Mouse (Mus musculus): ENCODE data around the gene Mgat1. TPM values are rescaled to one million over a fixed set of nuclear protein-coding genes. Genes with fewer than 3 reads are reported as not detected.
"Not testable (repeated sequence)": the region's sequence is repeated elsewhere in the genome, so short reads cannot be mapped to it uniquely, and the experiment has no call there.

Gene Mgat1
- polyA plus RNA-seq, 1 experiment: 44.5 TPM

DNA sequence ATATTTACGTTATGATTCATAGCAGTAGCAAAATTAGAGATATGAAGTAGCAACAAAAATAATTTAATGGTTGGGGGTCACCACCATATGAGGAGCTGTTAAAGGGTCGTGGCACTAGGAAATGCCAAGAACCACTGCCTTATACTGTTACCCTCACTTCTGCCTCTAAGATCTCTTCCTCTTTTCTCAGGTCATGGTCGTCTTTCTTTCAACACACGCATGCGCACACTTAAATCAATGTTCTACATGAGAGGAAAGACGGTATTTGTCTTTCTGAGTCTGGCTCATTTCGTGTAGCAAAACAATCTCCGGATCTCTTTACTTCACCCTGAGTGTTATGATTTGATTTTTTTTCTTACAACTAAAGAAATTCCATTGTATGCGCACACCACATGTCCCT lies 25.8 kb downstream of the Mgat1 start:
- Histone ChIP-seq H3K79me2 (ENCODE audit: control insufficient read depth, insufficient read depth) (no peaks in the 10 kb centered on the region), H3K79me3 (ENCODE audit: low read depth) (no peaks in the 10 kb centered on the region), H3K36me3 (ENCODE audit: control insufficient read depth, insufficient read depth) (no peaks in the 10 kb centered on the region), H3ac (ENCODE audit: control insufficient read depth, insufficient read length, low read depth) (no peak overlapping the region), H3K4me3 (ENCODE audit: insufficient read depth, poor library complexity, severe bottlenecking) (no peak overlapping the region), H3K27me3 (ENCODE audit: control insufficient read depth, insufficient read depth, insufficient read length) (no peaks in the 10 kb centered on the region)
- TF ChIP-seq MAX (IDR thresholded peaks at IDR 0.05): no peak
- TF ChIP-seq CEBPB (IDR thresholded peaks at IDR 0.05; ENCODE audit: low read depth): no peak

- no peaks in the 10 kb centered on the region for H3K79me3 ChIP-seq (ENCODE audit: low read depth)
- TF ChIP-seq FOSL1 (IDR thresholded peaks at IDR 0.05; ENCODE audit: insufficient read depth, low read length, poor library complexity, severe bottlenecking) (no peak), MYOG (IDR thresholded peaks at IDR 0.05; ENCODE audit: control insufficient read depth, extremely low read depth, insufficient read length) (no peak), MYOD1 (IDR thresholded peaks at IDR 0.05; ENCODE audit: control insufficient read depth, insufficient read length, low read depth) (no peak), MAX (IDR thresholded peaks at IDR 0.05) (no peak), USF1 (IDR thresholded peaks at IDR 0.05; ENCODE audit: low read depth) (no peak), CTCF (IDR thresholded peaks at IDR 0.05; ENCODE audit: control insufficient read depth, insufficient read depth, insufficient read length) (no peak), CEBPB (IDR thresholded peaks at IDR 0.05; ENCODE audit: low read depth) (no peak)
- no peaks in the 10 kb centered on the region for H3K27me3 ChIP-seq (ENCODE audit: control insufficient read depth, insufficient read depth, insufficient read length)
- H3K36me3 ChIP-seq (ENCODE audit: control insufficient read depth, insufficient read depth): no peaks in the 10 kb centered on the region
- H3K4me3 ChIP-seq (ENCODE audit: insufficient read depth, poor library complexity, severe bottlenecking): no peak overlapping the region
- H3K79me2 ChIP-seq (ENCODE audit: control insufficient read depth, insufficient read depth): no peaks in the 10 kb centered on the region
- no peak overlapping the region for H3ac ChIP-seq (ENCODE audit: control insufficient read depth, insufficient read length, low read depth)
These were observed 26.4 kb downstream of the Mgat1 start for GRCm38 (mm10) chr11:49270368-49270767.

- H3K79me2 ChIP-seq (ENCODE audit: control insufficient read depth, insufficient read depth): no peaks in the 10 kb centered on the region
- TF ChIP-seq MYOD1 (IDR thresholded peaks at IDR 0.05; ENCODE audit: control insufficient read depth, insufficient read length, low read depth) (no peak), FOSL1 (IDR thresholded peaks at IDR 0.05; ENCODE audit: insufficient read depth, low read length, poor library complexity, severe bottlenecking) (no peak), MAX (IDR thresholded peaks at IDR 0.05) (no peak), CEBPB (IDR thresholded peaks at IDR 0.05; ENCODE audit: low read depth) (no peak), MYOG (IDR thresholded peaks at IDR 0.05; ENCODE audit: control insufficient read depth, extremely low read depth, insufficient read length) (no peak)
- no peaks in the 10 kb centered on the region for H3K27me3 ChIP-seq (ENCODE audit: control insufficient read depth, insufficient read depth, insufficient read length)
- no peaks in the 10 kb centered on the region for H3K36me3 ChIP-seq (ENCODE audit: control insufficient read depth, insufficient read depth)
- no peak overlapping the region for H3K4me3 ChIP-seq (ENCODE audit: insufficient read depth, poor library complexity, severe bottlenecking)
- no peak overlapping the region for H3ac ChIP-seq (ENCODE audit: control insufficient read depth, insufficient read length, low read depth)
- H3K79me3 ChIP-seq (ENCODE audit: low read depth): no peaks in the 10 kb centered on the region
These were observed 27.3 kb downstream of the Mgat1 start for GRCm38 (mm10) chr11:49271334-49271733.

DNA sequence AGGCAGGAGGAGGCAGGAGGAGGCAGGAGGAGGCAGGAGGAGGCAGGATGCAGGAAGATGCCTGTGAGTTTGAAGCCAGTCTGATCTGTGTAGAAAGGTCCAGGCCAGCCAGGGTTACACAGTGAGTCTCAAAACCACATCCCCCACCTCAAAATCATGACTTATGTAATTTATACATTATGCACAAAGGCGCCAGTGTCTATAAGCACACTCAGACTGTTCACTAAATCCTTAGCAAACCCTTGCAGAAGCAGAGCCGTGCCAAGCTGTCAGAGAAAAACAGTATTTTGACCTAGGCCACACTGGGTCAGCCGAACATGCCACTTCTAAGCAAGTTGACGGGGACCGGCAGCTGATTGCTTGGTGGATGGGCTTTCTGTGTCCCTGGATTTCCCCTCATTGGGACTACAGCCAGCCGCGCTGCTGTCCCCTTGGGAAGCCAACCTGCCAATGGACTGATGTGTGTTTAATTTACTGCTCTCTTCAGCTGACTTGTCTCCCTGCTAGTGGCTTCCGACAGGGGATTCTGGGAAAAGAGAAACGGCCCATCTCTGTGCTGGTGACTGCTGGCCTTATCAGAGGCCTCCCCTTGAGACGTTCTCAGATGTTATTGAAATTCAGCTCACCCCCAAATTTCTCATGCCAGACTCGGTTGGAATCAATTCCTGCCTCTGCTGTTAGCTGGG lies 30.0 kb downstream of the Mgat1 start:
- Histone ChIP-seq H3K27me3 (ENCODE audit: control insufficient read depth, insufficient read depth, insufficient read length) (no peaks in the 10 kb centered on the region), H3K79me2 (ENCODE audit: control insufficient read depth, insufficient read depth) (no peaks in the 10 kb centered on the region), H3K36me3 (ENCODE audit: control insufficient read depth, insufficient read depth) (no peaks in the 10 kb centered on the region), H3K4me3 (ENCODE audit: insufficient read depth, poor library complexity, severe bottlenecking) (no peak overlapping the region), H3ac (ENCODE audit: control insufficient read depth, insufficient read length, low read depth) (no peak overlapping the region), H3K79me3 (ENCODE audit: low read depth) (no peaks in the 10 kb centered on the region)
- no peak for TF ChIP-seq MYOG (IDR thresholded peaks at IDR 0.05; ENCODE audit: control insufficient read depth, extremely low read depth, insufficient read length)
- no peak for TF ChIP-seq MYOD1 (IDR thresholded peaks at IDR 0.05; ENCODE audit: control insufficient read depth, insufficient read length, low read depth)
- TF ChIP-seq CTCF (IDR thresholded peaks at IDR 0.05; ENCODE audit: control insufficient read depth, insufficient read depth, insufficient read length): no peak
- no peak for TF ChIP-seq CEBPB (IDR thresholded peaks at IDR 0.05; ENCODE audit: low read depth)
- no peak for TF ChIP-seq FOSL1 (IDR thresholded peaks at IDR 0.05; ENCODE audit: insufficient read depth, low read length, poor library complexity, severe bottlenecking)
- no peak for TF ChIP-seq MAX (IDR thresholded peaks at IDR 0.05)
- no peak for TF ChIP-seq USF1 (IDR thresholded peaks at IDR 0.05; ENCODE audit: low read depth)

- no peaks in the 10 kb centered on the region for H3K36me3 ChIP-seq (ENCODE audit: control insufficient read depth, insufficient read depth)
- no peaks in the 10 kb centered on the region for H3K79me2 ChIP-seq (ENCODE audit: control insufficient read depth, insufficient read depth)
- H3K79me3 ChIP-seq (ENCODE audit: low read depth): no peaks in the 10 kb centered on the region
- H3K27me3 ChIP-seq (ENCODE audit: control insufficient read depth, insufficient read depth, insufficient read length): no peaks in the 10 kb centered on the region
- no peak within 1 kb of the TSS for H3K4me3 ChIP-seq (ENCODE audit: insufficient read depth, poor library complexity, severe bottlenecking)
- H3ac ChIP-seq (ENCODE audit: control insufficient read depth, insufficient read length, low read depth): no peak within 1 kb of the TSS
- TF ChIP-seq MYOG (IDR thresholded peaks at IDR 0.05; ENCODE audit: control insufficient read depth, extremely low read depth, insufficient read length) (no peak), MAX (IDR thresholded peaks at IDR 0.05) (no peak), USF1 (IDR thresholded peaks at IDR 0.05; ENCODE audit: low read depth) (no peak), MYOD1 (IDR thresholded peaks at IDR 0.05; ENCODE audit: control insufficient read depth, insufficient read length, low read depth) (no peak), FOSL1 (IDR thresholded peaks at IDR 0.05; ENCODE audit: insufficient read depth, low read length, poor library complexity, severe bottlenecking) (no peak), CTCF (IDR thresholded peaks at IDR 0.05; ENCODE audit: control insufficient read depth, insufficient read depth, insufficient read length) (no peak), CEBPB (IDR thresholded peaks at IDR 0.05; ENCODE audit: low read depth) (no peak)
These were observed 34.2 kb downstream of the Mgat1 start, which contains the start of gene Olfr1393 for GRCm38 (mm10) chr11:49278222-49278621. Gene Olfr1393, plus strand, starts transcription at chr11:49278304.

DNA sequence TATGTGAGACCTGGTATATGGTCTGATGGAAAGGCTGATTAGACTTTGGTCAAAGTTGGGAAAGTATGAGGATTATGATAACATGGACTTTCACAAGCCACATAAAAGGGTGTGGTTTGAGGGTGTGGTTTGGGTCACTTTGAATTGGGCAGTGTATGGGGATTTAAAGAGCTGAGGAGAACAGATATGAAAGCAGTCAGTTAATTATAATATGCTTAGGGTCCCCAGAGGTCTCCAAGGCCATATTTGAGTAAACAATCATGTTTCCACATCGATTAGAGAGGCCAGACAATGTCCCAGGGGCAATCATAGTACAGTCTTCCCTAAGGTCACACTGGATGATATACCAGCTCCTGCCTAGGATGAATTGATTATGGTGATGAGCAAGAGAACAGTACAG lies 41.0 kb downstream of the Mgat1 start, which contains the start of gene Olfr1392:
Olfr1392 (plus strand) TSS at position 301 of the 400 bp plus-strand sequence.
- not testable (repeated sequence) for H3ac ChIP-seq (ENCODE audit: control insufficient read depth, insufficient read length, low read depth); H3K79me2 ChIP-seq (ENCODE audit: control insufficient read depth, insufficient read depth); H3K4me3 ChIP-seq (ENCODE audit: insufficient read depth, poor library complexity, severe bottlenecking); H3K36me3 ChIP-seq (ENCODE audit: control insufficient read depth, insufficient read depth); H3K79me3 ChIP-seq (ENCODE audit: low read depth)
- H3K27me3 ChIP-seq (ENCODE audit: control insufficient read depth, insufficient read depth, insufficient read length): peaks cover 10% of the 10 kb centered on the region

Data from C2C12 (cell line).